Mouse (Mus musculus) cerebellum, adult 2 months (tissue): Measurements from ENCODE around the gene Gpc1.

Source experiments
- CTCF ChIP-seq: fragments of 200-500 bp; IDR thresholded peaks from 2 replicates; pipeline ENCODE4 v1.5.1; 2011; ENCODE audit warnings: low read depth, mild to moderate bottlenecking, control low read depth, low read length, moderate library complexity, borderline replicate concordance; ENCODE audit not compliant: insufficient read depth
- POLR2A ChIP-seq: fragments of 200-500 bp; IDR thresholded peaks from 2 replicates; pipeline ENCODE4 v1.6.1; 2011; ENCODE audit warnings: low read length, control low read depth, borderline replicate concordance; ENCODE audit not compliant: insufficient read depth

DNA sequence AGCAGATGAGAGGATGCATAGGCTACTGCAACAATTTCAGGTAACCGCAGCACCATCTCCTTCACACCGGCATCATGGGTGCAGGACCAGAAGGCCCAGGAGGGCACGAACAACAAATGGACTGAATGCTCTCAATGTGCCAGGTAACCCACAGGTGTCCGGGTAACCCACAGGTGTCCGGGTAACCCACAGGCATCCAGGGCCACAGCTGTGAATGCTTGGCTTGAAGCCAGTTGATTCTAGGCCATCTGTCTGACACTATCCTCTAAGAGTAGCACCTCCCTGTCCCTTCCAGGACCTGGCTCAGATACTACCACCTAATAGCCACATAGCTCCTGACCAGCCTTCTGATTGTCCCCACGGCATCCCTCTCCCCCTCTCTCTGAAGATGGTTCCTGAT lies 50.5 kb downstream of the Gpc1 start:
- TF ChIP-seq CTCF (no peak), POLR2A (no peak)
